25 mouse cellular contexts compared by ENCODE assay signal in genomic region chr16:89812891-89813290, GRCm38 (mm10).
DNase-seq lines count a peak whose midpoint lies in the region; ATAC-seq and TF ChIP-seq lines count a peak whose summit lies in the region.
"Had no signal": no experiment of that assay in that cellular context is flagged by ENCODE, and none has a peak within 500 bp of the region (broad histone marks: within the 10 kb centered on the region; RNA-seq: fewer than 3 reads in every experiment).

No protein-coding gene starts in this region.

- no peak for TF ChIP-seq CTCF in layer of hippocampus, adult 2 months (conservative IDR thresholded peaks at IDR 0.05)

- 69% methylated on average over 12 of the region's 12 CpGs for WGBS in midbrain, embryonic 11.5 days
- WGBS in midbrain, embryonic 10.5 days = 75% methylated on average over 12 of the region's 12 CpGs
- 76% methylated on average over 12 of the region's 12 CpGs for WGBS in embryonic facial prominence, embryonic 10.5 days

- H3K9me3 ChIP-seq in midbrain, embryonic 11.5 days (ENCODE audit: control insufficient read depth, low read length) = no peaks in the 10 kb centered on the region
- no peaks in the 10 kb centered on the region for H3K9me3 ChIP-seq in midbrain, embryonic 10.5 days (replicated peaks)
- no peaks in the 10 kb centered on the region for H3K9me3 ChIP-seq in embryonic facial prominence, embryonic 10.5 days
- H3K9me3 ChIP-seq: embryonic facial prominence, embryonic 13.5 days; embryonic facial prominence, embryonic 15.5 days; forebrain, embryonic 10.5 days; forebrain, embryonic 12.5 days had no signal

- H3K4me2 ChIP-seq in midbrain, embryonic 11.5 days = no peak overlapping the region
- H3K4me2 ChIP-seq: embryonic facial prominence, embryonic 13.5 days; embryonic facial prominence, embryonic 15.5 days; forebrain, embryonic 12.5 days had no signal

- peaks cover 23% of the 10 kb centered on the region for H3K4me1 ChIP-seq in midbrain, embryonic 11.5 days (ENCODE audit: control insufficient read depth, insufficient read depth, low read length)
- H3K4me1 ChIP-seq in midbrain, embryonic 10.5 days = peaks cover 52% of the 10 kb centered on the region
- H3K4me1 ChIP-seq in embryonic facial prominence, embryonic 10.5 days = peaks cover 36% of the 10 kb centered on the region

- no peak for DNase-seq in layer of hippocampus, adult 2 months (ENCODE audit: low spot score in 2 of 2)
- DNase-seq in layer of hippocampus, postnatal 10 days (ENCODE audit: low spot score in 2 of 2) = no peak
- peak; percentile 70 for DNase-seq in midbrain, embryonic 11.5 days (ENCODE audit: low spot score, missing footprints)
- no peak for DNase-seq in midbrain, embryonic 10.5 days (ENCODE audit: low spot score)
- DNase-seq in thymus, postnatal 14 days = peak; percentile 29
- DNase-seq in thymus, adult 18-20 months = no peak
- no peak for DNase-seq in embryonic facial prominence, embryonic 10.5 days (ENCODE audit: low spot score)
- DNase-seq: adrenal gland, adult 8-10 months; adrenal gland, postnatal 14 days; adrenal gland, postnatal 36 days; B cell, adult 2 months; cerebellum, adult 11-12 months; cerebellum, postnatal 10 days; cerebellum, postnatal 25 days had no signal

- peaks cover 2% of the 10 kb centered on the region for H3K27me3 ChIP-seq in midbrain, embryonic 11.5 days (ENCODE audit: control insufficient read depth, insufficient read depth, low read length)
- peaks cover 52% of the 10 kb centered on the region for H3K27me3 ChIP-seq in midbrain, embryonic 10.5 days (ENCODE audit: low read depth, poor library complexity, severe bottlenecking)
- H3K27me3 ChIP-seq in embryonic facial prominence, embryonic 10.5 days (replicated peaks; ENCODE audit: low read depth, poor library complexity, severe bottlenecking) = peaks cover 31% of the 10 kb centered on the region
- H3K27me3 ChIP-seq: CH12.LX; embryonic facial prominence, embryonic 15.5 days; Patski had no signal

- no peak overlapping the region for H3K9ac ChIP-seq in midbrain, embryonic 11.5 days (ENCODE audit: low read length)
- H3K9ac ChIP-seq: embryonic facial prominence, embryonic 13.5 days; embryonic facial prominence, embryonic 15.5 days; forebrain, embryonic 12.5 days had no signal

- H3K36me3 ChIP-seq in midbrain, embryonic 11.5 days (ENCODE audit: control insufficient read depth, insufficient read depth, low read length) = peaks cover 3% of the 10 kb centered on the region; the same call in 1 of the 2 replicates
- H3K36me3 ChIP-seq in midbrain, embryonic 10.5 days = peaks cover 27% of the 10 kb centered on the region
- H3K36me3 ChIP-seq in embryonic facial prominence, embryonic 10.5 days (replicated peaks) = peaks cover 39% of the 10 kb centered on the region
- H3K36me3 ChIP-seq: G1E had no signal

- peak overlapping the region; percentile 32; the same call in 1 of the 2 replicates for H3K27ac ChIP-seq in layer of hippocampus, adult 2 months
- H3K27ac ChIP-seq in midbrain, embryonic 11.5 days (ENCODE audit: low read depth, low read length) = no peak overlapping the region
- no peak overlapping the region for H3K27ac ChIP-seq in midbrain, embryonic 10.5 days (replicated peaks)
- H3K27ac ChIP-seq in embryonic facial prominence, embryonic 10.5 days (replicated peaks) = peak overlapping the region; percentile 6; the same call in 1 of the 2 replicates
- H3K27ac ChIP-seq: embryonic facial prominence, embryonic 13.5 days; embryonic facial prominence, embryonic 15.5 days; forebrain, embryonic 10.5 days; forebrain, embryonic 12.5 days had no signal

- ATAC-seq in midbrain, embryonic 11.5 days (ENCODE audit: low FRiP score) = no peak
- ATAC-seq: activated CD4-positive, CD25-positive, alpha-beta regulatory T cell, adult 4 months; CD4-positive, CD25-positive, alpha-beta regulatory T cell, adult 4 months; forebrain, embryonic 14.5 days; Patski had no signal

- H3K4me3 ChIP-seq in layer of hippocampus, adult 2 months = no peak overlapping the region
- no peak overlapping the region for H3K4me3 ChIP-seq in midbrain, embryonic 11.5 days (ENCODE audit: low read depth, low read length)
- H3K4me3 ChIP-seq in midbrain, embryonic 10.5 days = no peak overlapping the region
- no peak overlapping the region for H3K4me3 ChIP-seq in embryonic facial prominence, embryonic 10.5 days
- H3K4me3 ChIP-seq: embryonic facial prominence, embryonic 13.5 days; embryonic facial prominence, embryonic 15.5 days; erythroblast, embryonic 14.5 days; forebrain, embryonic 10.5 days; forebrain, embryonic 12.5 days had no signal

Comparison
In these comparisons a context has a peak if more than half of its experiments do, and no peak if none do; other contexts are left out.
1. DNase-seq: peak in midbrain, embryonic 11.5 days (single experiment) and thymus, postnatal 14 days (single experiment); none in layer of hippocampus, adult 2 months (0 of 2), layer of hippocampus, postnatal 10 days (0 of 2), midbrain, embryonic 10.5 days (single experiment), thymus, adult 18-20 months (0 of 2) and embryonic facial prominence, embryonic 10.5 days (single experiment).
2. H3K27ac ChIP-seq: peak in layer of hippocampus, adult 2 months (single experiment) and embryonic facial prominence, embryonic 10.5 days (single experiment); none in midbrain, embryonic 11.5 days (single experiment) and midbrain, embryonic 10.5 days (single experiment).